Mouse (Mus musculus) liver, embryonic 11.5 days (tissue): ENCODE measurements around the gene Nfkbie. TPM values are rescaled to one million over a fixed set of nuclear protein-coding genes. Genes with fewer than 3 reads are reported as not detected.

Experiments used
- ATAC-seq: fragments of 200-750 bp; cut with Nextera tagmentation; replicated peaks from 2 replicates; pipeline ENCODE4 v1.8.0; 2017; ENCODE audit warnings: moderate number of reproducible peaks, mild to moderate bottlenecking, moderate TSS enrichment, moderate library complexity; ENCODE audit not compliant: low FRiP score
- DNase-seq: peaks from one replicate; pipeline ENCODE4 v3.0.0-alpha.2; 2017; ENCODE audit warnings: low spot score
- H3K27ac ChIP-seq: fragments of 300-500 bp; sonication (generic); 2 replicates; pipeline ENCODE4 v1.5.1; 2014; ENCODE audit warnings: mild to moderate bottlenecking, low read depth, low read length, control low read depth
- H3K27me3 ChIP-seq: fragments of 300-500 bp; sonication (generic); replicated peaks from 2 replicates; pipeline ENCODE4 v1.6.1; 2014; ENCODE audit warnings: low read length, mixed read lengths; ENCODE audit not compliant: control insufficient read depth, insufficient read depth
- H3K36me3 ChIP-seq: fragments of 300-500 bp; sonication (generic); 2 replicates; pipeline ENCODE4 v1.6.1; 2014; ENCODE audit warnings: mild to moderate bottlenecking, low read length, moderate library complexity, mixed read lengths; ENCODE audit not compliant: control insufficient read depth, insufficient read depth
- H3K4me1 ChIP-seq: fragments of 300-500 bp; sonication (generic); replicated peaks from 2 replicates; pipeline ENCODE4 v1.6.1; 2014; ENCODE audit warnings: low read length, mixed read lengths; ENCODE audit not compliant: control insufficient read depth, insufficient read depth
- H3K4me2 ChIP-seq: fragments of 300-500 bp; sonication (generic); 2 replicates; pipeline ENCODE4 v1.6.1; 2014; ENCODE audit warnings: mild to moderate bottlenecking, control low read depth, moderate library complexity
- H3K4me3 ChIP-seq: fragments of 300-500 bp; sonication (generic); 2 replicates; pipeline ENCODE4 v1.5.1; 2014; ENCODE audit warnings: low read depth, low read length, control low read depth
- H3K9ac ChIP-seq: fragments of 300-500 bp; sonication (generic); 2 replicates; pipeline ENCODE4 v1.6.1; 2014; ENCODE audit warnings: low read depth, low read length, control low read depth
- H3K9me3 ChIP-seq: fragments of 300-500 bp; sonication (generic); 2 replicates; pipeline ENCODE4 v1.6.1; 2016; ENCODE audit warnings: low read length, inconsistent platforms, mixed read lengths; ENCODE audit not compliant: control insufficient read depth
- WGBS: fragments of 180-500 bp; shearing (Covaris S2); extraction: QIAGEN DNeasy Blood & Tissue Kit; methylation state at CpG from one replicate; pipeline ENCODE4 v1.1.7; 2014; 5-methylcytosine and 5-hydroxymethylcytosine counted together
- polyA plus RNA-seq: library from polyadenylated mRNA; unstranded; fragments of >200 nt; fragmentation: Nextera tagmentation; extraction: Ambion mirVana; gene quantifications from 2 replicates; pipeline ENCODE4 v1.2.1, GENCODE M21; 2014

Gene Nfkbie
- polyA plus RNA-seq, 1 experiment from 2014 or later = 2.5 TPM

GRCm38 (mm10) chr17:45551816-45552451, 3.6 kb upstream of the Nfkbie start:
- H3K4me1 ChIP-seq = peaks cover 26% of the 10 kb centered on the region
- no peaks in the 10 kb centered on the region for H3K9me3 ChIP-seq
- no peak for DNase-seq
- H3K36me3 ChIP-seq = no peaks in the 10 kb centered on the region
- WGBS = 2% methylated on average over 8 of the region's 8 CpGs
- H3K9ac ChIP-seq = no peak overlapping the region
- no peak overlapping the region for H3K27ac ChIP-seq
- H3K27me3 ChIP-seq = peaks cover 54% of the 10 kb centered on the region
- no peak overlapping the region for H3K4me2 ChIP-seq
- H3K4me3 ChIP-seq = no peak overlapping the region
- peak; percentile 46; the same call in 1 of the 2 replicates for ATAC-seq

GRCm38 (mm10) chr17:45553065-45553464, 2.4 kb upstream of the Nfkbie start:
- ATAC-seq (no peak), DNase-seq (no peak)
- no peaks in the 10 kb centered on the region for H3K9me3 ChIP-seq
- WGBS = 79% methylated on average over 3 of the region's 3 CpGs
- H3K36me3 ChIP-seq = no peaks in the 10 kb centered on the region
- no peak overlapping the region for H3K4me3 ChIP-seq
- H3K27ac ChIP-seq = no peak overlapping the region
- no peak overlapping the region for H3K4me2 ChIP-seq
- peaks cover 50% of the 10 kb centered on the region for H3K27me3 ChIP-seq
- peaks cover 26% of the 10 kb centered on the region for H3K4me1 ChIP-seq
- no peak overlapping the region for H3K9ac ChIP-seq

GRCm38 (mm10) chr17:45554420-45554819, 1.1 kb upstream of the Nfkbie start:
- Histone ChIP-seq H3K27ac (no peak overlapping the region), H3K4me2 (no peak overlapping the region), H3K27me3 (peaks cover 36% of the 10 kb centered on the region), H3K9ac (no peak overlapping the region), H3K4me1 (peaks cover 18% of the 10 kb centered on the region), H3K9me3 (no peaks in the 10 kb centered on the region), H3K4me3 (no peak overlapping the region), H3K36me3 (no peaks in the 10 kb centered on the region)
- no peak for DNase-seq
- ATAC-seq = no peak
- 42% methylated on average over 1 of the region's 1 CpGs for WGBS

GRCm38 (mm10) chr17:45556107-45556489, 595 bp downstream of the Nfkbie start:
- Histone ChIP-seq H3K36me3 (no peaks in the 10 kb centered on the region), H3K4me3 (peak overlapping the region; percentile 73), H3K9me3 (no peaks in the 10 kb centered on the region), H3K9ac (peak overlapping the region; percentile 68), H3K27me3 (peaks cover 20% of the 10 kb centered on the region), H3K4me1 (peaks cover 18% of the 10 kb centered on the region), H3K4me2 (peak overlapping the region; percentile 100), H3K27ac (no peak overlapping the region)
- DNase-seq (no peak), ATAC-seq (no peak)
- 3% methylated on average over 14 of the region's 14 CpGs for WGBS

GRCm38 (mm10) chr17:45556514-45557245, 1.2 kb downstream of the Nfkbie start:
- whole genome bisulfite sequencing = 47% methylated on average over 3 of the region's 3 CpGs
- peak overlapping the region; percentile 73 for H3K4me3 ChIP-seq
- DNase-seq (no peak), ATAC-seq (no peak)
- H3K4me2 ChIP-seq = peak overlapping the region; percentile 100
- H3K36me3 ChIP-seq = no peaks in the 10 kb centered on the region
- no peaks in the 10 kb centered on the region for H3K9me3 ChIP-seq
- no peak overlapping the region for H3K27ac ChIP-seq
- H3K4me1 ChIP-seq = peaks cover 18% of the 10 kb centered on the region
- no peak overlapping the region for H3K9ac ChIP-seq
- peaks cover 16% of the 10 kb centered on the region for H3K27me3 ChIP-seq

GRCm38 (mm10) chr17:45557246-45557824, 1.8 kb downstream of the Nfkbie start:
- 59% methylated on average over 7 of the region's 7 CpGs for WGBS
- Histone ChIP-seq H3K27ac (no peak overlapping the region), H3K36me3 (no peaks in the 10 kb centered on the region), H3K4me3 (peak overlapping the region; percentile 21; the same call in 1 of the 2 replicates), H3K27me3 (peaks cover 12% of the 10 kb centered on the region), H3K4me2 (peak overlapping the region; percentile 100), H3K9me3 (no peaks in the 10 kb centered on the region), H3K4me1 (peaks cover 13% of the 10 kb centered on the region), H3K9ac (no peak overlapping the region)
- ATAC-seq = no peak
- no peak for DNase-seq

- no peaks in the 10 kb centered on the region for H3K36me3 ChIP-seq
- no peak overlapping the region for H3K9ac ChIP-seq
- 63% methylated on average over 16 of the region's 16 CpGs for WGBS
- no peaks in the 10 kb centered on the region for H3K9me3 ChIP-seq
- no peak overlapping the region for H3K4me3 ChIP-seq
- ATAC-seq = no peak
- H3K27ac ChIP-seq = no peak overlapping the region
- peaks cover 12% of the 10 kb centered on the region for H3K27me3 ChIP-seq
- DNase-seq = no peak
- H3K4me1 ChIP-seq = peaks cover 13% of the 10 kb centered on the region
- no peak overlapping the region for H3K4me2 ChIP-seq
Measured at GRCm38 (mm10) chr17:45557998-45558862, 2.7 kb downstream of the Nfkbie start.

GRCm38 (mm10) chr17:45559732-45560525, 4.4 kb downstream of the Nfkbie start:
- DNase-seq = no peak
- 87% methylated on average over 15 of the region's 15 CpGs for WGBS
- Histone ChIP-seq H3K27ac (no peak overlapping the region), H3K27me3 (peaks cover 12% of the 10 kb centered on the region), H3K4me3 (no peak overlapping the region), H3K9ac (no peak overlapping the region), H3K9me3 (no peaks in the 10 kb centered on the region), H3K4me2 (no peak overlapping the region), H3K4me1 (peaks cover 16% of the 10 kb centered on the region), H3K36me3 (no peaks in the 10 kb centered on the region)
- ATAC-seq = no peak
